Mouse (Mus musculus) erythroblast, embryonic 14.5 days (primary cell): Measurements from ENCODE around the gene Gas2.

Experiments used
- GATA1 ChIP-seq: IDR thresholded peaks from 2 replicates; pipeline ENCODE4 v1.6.1; 2012; ENCODE audit warnings: low read length, inconsistent platforms, mixed read lengths
- TAL1 ChIP-seq: IDR thresholded peaks from 3 replicates; pipeline ENCODE4 v1.6.1; 2012; ENCODE audit warnings: low read length, inconsistent platforms, mixed read lengths

GRCm38 (mm10) chr7:51818251-51818974 is 43.4 kb upstream of the Gas2 start:
- no peak for TF ChIP-seq TAL1
- TF ChIP-seq GATA1, result no peak
